Mouse (Mus musculus): Measurements from ENCODE around the gene AC141477.1. TPM values are rescaled to one million over a fixed set of nuclear protein-coding genes. Genes with fewer than 3 reads are reported as not detected.
A peak's percentile ranks its signal among the peaks of the same experiment; 100 is the strongest.

AC141477.1 gene
- polyA plus RNA-seq, 1 experiment from 2014 or later: not detected

GRCm38 (mm10) chr10:76439107-76439890, 945 bp downstream of the AC141477.1 start:
- Histone ChIP-seq H3K4me3 (ENCODE audit: low read depth, low read length) (no peak overlapping the region), H3K9ac (ENCODE audit: low read length) (no peak overlapping the region), H3K4me1 (replicated peaks; ENCODE audit: control insufficient read depth, insufficient read depth, low read length) (peaks cover 17% of the 10 kb centered on the region), H3K4me2 (ENCODE audit: low read length) (no peak overlapping the region), H3K27me3 (replicated peaks; ENCODE audit: control insufficient read depth, insufficient read depth, low read length) (no peaks in the 10 kb centered on the region), H3K27ac (ENCODE audit: low read depth) (no peak overlapping the region), H3K9me3 (ENCODE audit: control insufficient read depth, low read length) (no peaks in the 10 kb centered on the region), H3K36me3 (ENCODE audit: control insufficient read depth, insufficient read depth, low read length) (peaks cover 60% of the 10 kb centered on the region)
- ATAC-seq (replicated peaks; ENCODE audit: low FRiP score, low TSS enrichment, low read depth): no peak
- DNase-seq (ENCODE audit: low spot score): no peak
- 88% methylated on average over 9 of the region's 9 CpGs for WGBS

- Histone ChIP-seq H3K9ac (ENCODE audit: low read length) (no peak overlapping the region), H3K9me3 (ENCODE audit: control insufficient read depth, low read length) (no peaks in the 10 kb centered on the region), H3K4me1 (replicated peaks; ENCODE audit: control insufficient read depth, insufficient read depth, low read length) (no peaks in the 10 kb centered on the region), H3K36me3 (ENCODE audit: control insufficient read depth, insufficient read depth, low read length) (peaks cover 98% of the 10 kb centered on the region), H3K27me3 (replicated peaks; ENCODE audit: control insufficient read depth, insufficient read depth, low read length) (no peaks in the 10 kb centered on the region), H3K4me3 (ENCODE audit: low read depth, low read length) (no peak overlapping the region), H3K4me2 (ENCODE audit: low read length) (no peak overlapping the region), H3K27ac (ENCODE audit: low read depth) (no peak overlapping the region)
- DNase-seq (ENCODE audit: low spot score): no peak
- whole genome bisulfite sequencing: 95% methylated on average over 11 of the region's 11 CpGs
- ATAC-seq (replicated peaks; ENCODE audit: low FRiP score, low TSS enrichment, low read depth): no peak
Measured at GRCm38 (mm10) chr10:76433925-76434324, 6.3 kb downstream of the AC141477.1 start.

GRCm38 (mm10) chr10:76425674-76426073, 14.6 kb downstream of the AC141477.1 start:
- no peak for ATAC-seq (replicated peaks; ENCODE audit: low FRiP score, low TSS enrichment, low read depth)
- no peak overlapping the region for H3K4me3 ChIP-seq (ENCODE audit: low read depth, low read length)
- H3K9me3 ChIP-seq (ENCODE audit: control insufficient read depth, low read length): no peaks in the 10 kb centered on the region
- H3K4me2 ChIP-seq (ENCODE audit: low read length): no peak overlapping the region
- H3K27me3 ChIP-seq (replicated peaks; ENCODE audit: control insufficient read depth, insufficient read depth, low read length): no peaks in the 10 kb centered on the region
- no peak overlapping the region for H3K9ac ChIP-seq (ENCODE audit: low read length)
- WGBS: 95% methylated on average over 7 of the region's 7 CpGs
- no peak for DNase-seq (ENCODE audit: low spot score)
- H3K27ac ChIP-seq (ENCODE audit: low read depth): no peak overlapping the region
- H3K4me1 ChIP-seq (replicated peaks; ENCODE audit: control insufficient read depth, insufficient read depth, low read length): no peaks in the 10 kb centered on the region
- peaks cover 98% of the 10 kb centered on the region for H3K36me3 ChIP-seq (ENCODE audit: control insufficient read depth, insufficient read depth, low read length)

- Histone ChIP-seq H3K9ac (ENCODE audit: low read length) (no peak overlapping the region), H3K9me3 (ENCODE audit: control insufficient read depth, low read length) (no peaks in the 10 kb centered on the region), H3K27me3 (replicated peaks; ENCODE audit: control insufficient read depth, insufficient read depth, low read length) (no peaks in the 10 kb centered on the region), H3K4me1 (replicated peaks; ENCODE audit: control insufficient read depth, insufficient read depth, low read length) (no peaks in the 10 kb centered on the region), H3K4me3 (ENCODE audit: low read depth, low read length) (no peak overlapping the region), H3K4me2 (ENCODE audit: low read length) (no peak overlapping the region), H3K27ac (ENCODE audit: low read depth) (no peak overlapping the region), H3K36me3 (ENCODE audit: control insufficient read depth, insufficient read depth, low read length) (peaks cover 96% of the 10 kb centered on the region)
- WGBS: 96% methylated on average over 12 of the region's 12 CpGs
- ATAC-seq (replicated peaks; ENCODE audit: low FRiP score, low TSS enrichment, low read depth) (no peak), DNase-seq (ENCODE audit: low spot score) (no peak)
Measured at GRCm38 (mm10) chr10:76416811-76417210, 23.4 kb downstream of the AC141477.1 start.

GRCm38 (mm10) chr10:76408520-76408919, 31.7 kb downstream of the AC141477.1 start:
- Histone ChIP-seq H3K4me1 (replicated peaks; ENCODE audit: control insufficient read depth, insufficient read depth, low read length) (no peaks in the 10 kb centered on the region), H3K36me3 (ENCODE audit: control insufficient read depth, insufficient read depth, low read length) (peaks cover 88% of the 10 kb centered on the region), H3K4me2 (ENCODE audit: low read length) (no peak overlapping the region), H3K9ac (ENCODE audit: low read length) (no peak overlapping the region), H3K27ac (ENCODE audit: low read depth) (no peak overlapping the region), H3K27me3 (replicated peaks; ENCODE audit: control insufficient read depth, insufficient read depth, low read length) (no peaks in the 10 kb centered on the region), H3K9me3 (ENCODE audit: control insufficient read depth, low read length) (no peaks in the 10 kb centered on the region), H3K4me3 (ENCODE audit: low read depth, low read length) (no peak overlapping the region)
- WGBS: 98% methylated on average over 10 of the region's 10 CpGs
- DNase-seq (ENCODE audit: low spot score) (no peak), ATAC-seq (replicated peaks; ENCODE audit: low FRiP score, low TSS enrichment, low read depth) (no peak)

- no peaks in the 10 kb centered on the region for H3K9me3 ChIP-seq (ENCODE audit: control insufficient read depth, low read length)
- H3K36me3 ChIP-seq (ENCODE audit: control insufficient read depth, insufficient read depth, low read length): peaks cover 61% of the 10 kb centered on the region
- H3K4me1 ChIP-seq (replicated peaks; ENCODE audit: control insufficient read depth, insufficient read depth, low read length): no peaks in the 10 kb centered on the region
- H3K27me3 ChIP-seq (replicated peaks; ENCODE audit: control insufficient read depth, insufficient read depth, low read length): no peaks in the 10 kb centered on the region
- H3K4me2 ChIP-seq (ENCODE audit: low read length): no peak overlapping the region
- ATAC-seq (replicated peaks; ENCODE audit: low FRiP score, low TSS enrichment, low read depth) (no peak), DNase-seq (ENCODE audit: low spot score) (no peak)
- no peak overlapping the region for H3K27ac ChIP-seq (ENCODE audit: low read depth)
- 95% methylated on average over 12 of the region's 12 CpGs for WGBS
- no peak overlapping the region for H3K9ac ChIP-seq (ENCODE audit: low read length)
- no peak overlapping the region for H3K4me3 ChIP-seq (ENCODE audit: low read depth, low read length)
Measured at GRCm38 (mm10) chr10:76392596-76392995, 47.6 kb downstream of the AC141477.1 start.

- DNase-seq (ENCODE audit: low spot score): peak; percentile 58
- peaks cover 64% of the 10 kb centered on the region for H3K36me3 ChIP-seq (ENCODE audit: control insufficient read depth, insufficient read depth, low read length)
- no peaks in the 10 kb centered on the region for H3K4me1 ChIP-seq (replicated peaks; ENCODE audit: control insufficient read depth, insufficient read depth, low read length)
- H3K9me3 ChIP-seq (ENCODE audit: control insufficient read depth, low read length): no peaks in the 10 kb centered on the region
- H3K27ac ChIP-seq (ENCODE audit: low read depth): no peak overlapping the region
- no peak overlapping the region for H3K9ac ChIP-seq (ENCODE audit: low read length)
- H3K4me3 ChIP-seq (ENCODE audit: low read depth, low read length): no peak overlapping the region
- no peak overlapping the region for H3K4me2 ChIP-seq (ENCODE audit: low read length)
- 85% methylated on average over 9 of the region's 9 CpGs for WGBS
- no peaks in the 10 kb centered on the region for H3K27me3 ChIP-seq (replicated peaks; ENCODE audit: control insufficient read depth, insufficient read depth, low read length)
- ATAC-seq (replicated peaks; ENCODE audit: low FRiP score, low TSS enrichment, low read depth): no peak
Measured at GRCm38 (mm10) chr10:76391786-76392185, 48.5 kb downstream of the AC141477.1 start.

- Histone ChIP-seq H3K9me3 (ENCODE audit: control insufficient read depth, low read length) (no peaks in the 10 kb centered on the region), H3K27me3 (replicated peaks; ENCODE audit: control insufficient read depth, insufficient read depth, low read length) (no peaks in the 10 kb centered on the region), H3K4me1 (replicated peaks; ENCODE audit: control insufficient read depth, insufficient read depth, low read length) (no peaks in the 10 kb centered on the region), H3K9ac (ENCODE audit: low read length) (no peak overlapping the region), H3K27ac (ENCODE audit: low read depth) (no peak overlapping the region), H3K4me2 (ENCODE audit: low read length) (no peak overlapping the region), H3K36me3 (ENCODE audit: control insufficient read depth, insufficient read depth, low read length) (peaks cover 66% of the 10 kb centered on the region), H3K4me3 (ENCODE audit: low read depth, low read length) (no peak overlapping the region)
- DNase-seq (ENCODE audit: low spot score) (no peak), ATAC-seq (replicated peaks; ENCODE audit: low FRiP score, low TSS enrichment, low read depth) (no peak)
- WGBS: 95% methylated on average over 9 of the region's 9 CpGs
Measured at GRCm38 (mm10) chr10:76391166-76391565, 49.1 kb downstream of the AC141477.1 start.

Measured in intestine, embryonic 14.5 days (tissue).